Mouse (Mus musculus): ENCODE measurements around the gene Cxcr2. TPM values are rescaled to one million over a fixed set of nuclear protein-coding genes. Genes with fewer than 3 reads are reported as not detected.

The Cxcr2 gene
- 0.05 and 2.8 TPM in 2 replicates for polyA plus RNA-seq (2015; fragmentation: Nextera tagmentation; extraction: Ambion mirVana)

GRCm38 (mm10) chr1:74153461-74154184 lies at the start of gene Cxcr2:
TSS of gene Cxcr2 (plus strand) at chr1:74153989.

GRCm38 (mm10) chr1:74124021-74124981 lies 29.5 kb upstream of the Cxcr2 start, which contains the start of gene Tns1:
TSS of gene Tns1 (minus strand) at chr1:74124449.

GRCm38 (mm10) chr1:74124991-74125552 lies 28.7 kb upstream of the Cxcr2 start, which contains the start of gene Rufy4:
TSS of gene Rufy4 (plus strand) at chr1:74125541.

GRCm38 (mm10) chr1:74194445-74194844 lies 40.7 kb downstream of the Cxcr2 start, which contains the start of gene Cxcr1:
TSS of gene Cxcr1 (minus strand) at chr1:74194631.

MicroRNAs encoded within 50 kb of the gene (microRNA counts, 519-probe panel; counts per million panel counts)
- microRNA mmu-miR-1928 = 2,260 counts per million, percentile 29 among the panel's probes with 10 or more counts

Small RNAs within 50 kb of the gene (microRNA-seq; reads per million reads assigned to microRNA genes)
- not detected for gene Mir1928

Other genes starting within 250 kb of the Cxcr2 start
- gene Tns1, start 29.5 kb upstream of the Cxcr2 start, polyA plus RNA-seq (2015; fragmentation: Nextera tagmentation; extraction: Ambion mirVana) = 279 and 343 TPM in 2 replicates
- 0.15 TPM in 1 of 2 replicates, not detected in the other for gene Rufy4, start 28.4 kb upstream of the Cxcr2 start, polyA plus RNA-seq (2015; fragmentation: Nextera tagmentation; extraction: Ambion mirVana)
- gene Cxcr1, start 40.6 kb downstream of the Cxcr2 start, polyA plus RNA-seq (2015; fragmentation: Nextera tagmentation; extraction: Ambion mirVana) = not detected in 2 replicates
- 632 and 686 TPM in 2 replicates for gene Arpc2, start 82.1 kb downstream of the Cxcr2 start, polyA plus RNA-seq (2015; fragmentation: Nextera tagmentation; extraction: Ambion mirVana)
- 1.4 and 2.3 TPM in 2 replicates for gene Gpbar1, start 124.6 kb downstream of the Cxcr2 start, polyA plus RNA-seq (2015; fragmentation: Nextera tagmentation; extraction: Ambion mirVana)
- gene Aamp, start 130.7 kb downstream of the Cxcr2 start, polyA plus RNA-seq (2015; fragmentation: Nextera tagmentation; extraction: Ambion mirVana) = 160 and 178 TPM in 2 replicates
- 80.3 and 85.3 TPM in 2 replicates for gene Pnkd, start 130.9 kb downstream of the Cxcr2 start, polyA plus RNA-seq (2015; fragmentation: Nextera tagmentation; extraction: Ambion mirVana)
- gene Tmbim1, start 151.6 kb downstream of the Cxcr2 start, polyA plus RNA-seq (2015; fragmentation: Nextera tagmentation; extraction: Ambion mirVana) = 98.5 and 105 TPM in 2 replicates
- gene Catip, start 208.1 kb downstream of the Cxcr2 start, polyA plus RNA-seq (2015; fragmentation: Nextera tagmentation; extraction: Ambion mirVana) = 0.88 and 1.0 TPM in 2 replicates
- 5.6 and 31.7 TPM in 2 replicates for gene Slc11a1, start 221.2 kb downstream of the Cxcr2 start, polyA plus RNA-seq (2015; fragmentation: Nextera tagmentation; extraction: Ambion mirVana)
- 59.2 and 61.2 TPM in 2 replicates for gene Ctdsp1, start 237.5 kb downstream of the Cxcr2 start, polyA plus RNA-seq (2015; fragmentation: Nextera tagmentation; extraction: Ambion mirVana)

Measured in urinary bladder, postnatal 0 days (tissue).